In genomic region chr10:86730823-86731499, GRCm38 (mm10) we compare ENCODE assay signal across 8 mouse cellular contexts. TPM values are rescaled to one million over a fixed set of nuclear protein-coding genes. Genes with fewer than 3 reads are reported as not detected.
DNase-seq lines count a peak whose midpoint lies in the region; ATAC-seq and TF ChIP-seq lines count a peak whose summit lies in the region.

No protein-coding gene starts in this region.

- H3K9me3 ChIP-seq in erythroblast, embryonic 14.5 days (ENCODE audit: control insufficient read depth, low read length), result no peaks in the 10 kb centered on the region
- H3K9me3 ChIP-seq in heart, embryonic 12.5 days (replicated peaks), result no peaks in the 10 kb centered on the region
- no peaks in the 10 kb centered on the region for H3K9me3 ChIP-seq in kidney, embryonic 16.5 days (ENCODE audit: low read length)

- no peak overlapping the region for H3K27ac ChIP-seq in heart, embryonic 12.5 days (ENCODE audit: poor library complexity, severe bottlenecking)
- no peak overlapping the region for H3K27ac ChIP-seq in kidney, embryonic 16.5 days (ENCODE audit: low read length)
- H3K27ac ChIP-seq in liver, adult 2 months (replicated peaks; ENCODE audit: insufficient read depth, low read depth, low read length), result no peak overlapping the region

- 12% methylated on average over 22 of the region's 22 CpGs for WGBS in heart, embryonic 12.5 days
- 7% methylated on average over 22 of the region's 22 CpGs for WGBS in kidney, embryonic 16.5 days
- WGBS in liver, adult 2 months, result 7% methylated on average over 22 of the region's 22 CpGs

- H3K4me2 ChIP-seq in heart, embryonic 12.5 days, result peak overlapping the region; percentile 76
- H3K4me2 ChIP-seq in kidney, embryonic 16.5 days (replicated peaks; ENCODE audit: low read depth, low read length), result peak overlapping the region; percentile 86
- peak overlapping the region; percentile 66 for H3K4me2 ChIP-seq in myocyte (ENCODE audit: low read depth)

- DNase-seq in CD4-positive, CD25-positive, alpha-beta regulatory T cell, adult 2 months (ENCODE audit: low read depth, low spot score), result peak; percentile 90
- DNase-seq in brain, embryonic 18.5 days (ENCODE audit: low read depth, low spot score), result peak; percentile 57
- DNase-seq in liver, adult 2 months (ENCODE audit: extremely low read depth, low read depth, low spot score), result peak; percentile 72
- peak; percentile 75 to 92 for DNase-seq in spleen, postnatal 4 days (ENCODE audit: low spot score in 2 of 2)

- no peak for TF ChIP-seq POLR2A in liver, adult 2 months (IDR thresholded peaks at IDR 0.05; ENCODE audit: extremely low read depth, insufficient read depth, low read length)
- TF ChIP-seq POLR2A in myocyte (IDR thresholded peaks at IDR 0.05; ENCODE audit: insufficient read length, low read depth), result no peak

- H3K27me3 ChIP-seq in erythroblast, embryonic 14.5 days (ENCODE audit: control insufficient read depth), result peaks cover 2% of the 10 kb centered on the region; the same call in 1 of the 2 replicates
- H3K27me3 ChIP-seq in heart, embryonic 12.5 days (replicated peaks), result no peaks in the 10 kb centered on the region
- H3K27me3 ChIP-seq in kidney, embryonic 16.5 days (ENCODE audit: insufficient read depth, low read length), result no peaks in the 10 kb centered on the region
- no peaks in the 10 kb centered on the region for H3K27me3 ChIP-seq in liver, adult 2 months (ENCODE audit: control insufficient read depth, insufficient read depth, low read length)
- H3K27me3 ChIP-seq in myocyte (ENCODE audit: control insufficient read depth, insufficient read depth, insufficient read length), result no peaks in the 10 kb centered on the region

- peak; percentile 29; the same call in 1 of the 2 replicates for ATAC-seq in heart, embryonic 12.5 days (ENCODE audit: insufficient number of reproducible peaks, low FRiP score)
- ATAC-seq in kidney, embryonic 16.5 days (ENCODE audit: low FRiP score, low TSS enrichment), result peak; percentile 49; the same call in 1 of the 2 replicates

- TF ChIP-seq CTCF in liver, adult 2 months (IDR thresholded peaks at IDR 0.05; ENCODE audit: low read depth, low read length), result peak; percentile 72; the same call in 1 of the 2 replicates

- H3ac ChIP-seq in myocyte (ENCODE audit: control insufficient read depth, insufficient read length), result no peak overlapping the region

- H3K36me3 ChIP-seq in erythroblast, embryonic 14.5 days (ENCODE audit: control insufficient read depth), result no peaks in the 10 kb centered on the region
- no peaks in the 10 kb centered on the region for H3K36me3 ChIP-seq in heart, embryonic 12.5 days
- no peaks in the 10 kb centered on the region for H3K36me3 ChIP-seq in kidney, embryonic 16.5 days (ENCODE audit: insufficient read depth, low read length)
- H3K36me3 ChIP-seq in liver, adult 2 months (ENCODE audit: control insufficient read depth, insufficient read depth, low read length), result no peaks in the 10 kb centered on the region
- no peaks in the 10 kb centered on the region for H3K36me3 ChIP-seq in myocyte (ENCODE audit: control insufficient read depth, insufficient read depth)

- peaks cover 16% of the 10 kb centered on the region for H3K4me1 ChIP-seq in erythroblast, embryonic 14.5 days (ENCODE audit: control insufficient read depth)
- peaks cover 15% of the 10 kb centered on the region; the same call in 1 of the 2 replicates for H3K4me1 ChIP-seq in heart, embryonic 12.5 days (replicated peaks)
- H3K4me1 ChIP-seq in kidney, embryonic 16.5 days (ENCODE audit: insufficient read depth, low read length), result peaks cover 10% of the 10 kb centered on the region
- no peaks in the 10 kb centered on the region for H3K4me1 ChIP-seq in liver, adult 2 months (ENCODE audit: control insufficient read depth, insufficient read depth, low read length)

- H3K79me2 ChIP-seq in liver, adult 2 months (ENCODE audit: control insufficient read depth, insufficient read depth, low read length), result no peaks in the 10 kb centered on the region
- no peaks in the 10 kb centered on the region for H3K79me2 ChIP-seq in myocyte (ENCODE audit: control insufficient read depth, insufficient read depth)

- peak overlapping the region; percentile 36 for H3K4me3 ChIP-seq in erythroblast, embryonic 14.5 days (replicated peaks)
- peak overlapping the region; percentile 53 for H3K4me3 ChIP-seq in heart, embryonic 12.5 days
- peak overlapping the region; percentile 57 for H3K4me3 ChIP-seq in kidney, embryonic 16.5 days (ENCODE audit: low read length)
- H3K4me3 ChIP-seq in liver, adult 2 months (ENCODE audit: insufficient read depth, low read depth, low read length), result peak overlapping the region; percentile 39
- H3K4me3 ChIP-seq in myocyte, result no peak overlapping the region

- peak overlapping the region; percentile 56 for H3K9ac ChIP-seq in heart, embryonic 12.5 days
- peak overlapping the region; percentile 77 for H3K9ac ChIP-seq in kidney, embryonic 16.5 days (replicated peaks; ENCODE audit: low read length)
- peak overlapping the region; percentile 56 for H3K9ac ChIP-seq in liver, adult 2 months (ENCODE audit: low read depth, low read length)

TF ChIP-seq in myocyte, 11 proteins besides CTCF, POLR2A, EP300 and RAD21:
- TF ChIP-seq MYOG (IDR thresholded peaks at IDR 0.05; ENCODE audit: control insufficient read depth in 1 of 3, insufficient read depth in 1 of 3, insufficient read length in 2 of 3, low read depth in 2 of 3) (no peak), MAX (IDR thresholded peaks at IDR 0.05; ENCODE audit: low read depth) (no peak), POLR2AphosphoS2 (IDR thresholded peaks at IDR 0.05; ENCODE audit: insufficient read length, low read depth) (no peak), TCF3 (IDR thresholded peaks at IDR 0.05; ENCODE audit: insufficient read length, low read depth) (no peak), CEBPB (IDR thresholded peaks at IDR 0.05; ENCODE audit: insufficient read depth, poor library complexity, severe bottlenecking) (no peak), E2F4 (IDR thresholded peaks at IDR 0.05; ENCODE audit: insufficient read depth) (no peak), SRF (IDR thresholded peaks at IDR 0.05; ENCODE audit: control insufficient read depth, insufficient read length, low read depth) (no peak), MYOD1 (IDR thresholded peaks at IDR 0.05; ENCODE audit: control insufficient read depth in 1 of 3, insufficient read length in 2 of 3, low read depth in 2 of 3) (no peak), TCF12 (IDR thresholded peaks at IDR 0.05; ENCODE audit: insufficient read depth, poor library complexity, severe bottlenecking) (no peak), REST (IDR thresholded peaks at IDR 0.05; ENCODE audit: insufficient read depth, insufficient read length) (no peak), USF1 (IDR thresholded peaks at IDR 0.05; ENCODE audit: low read depth) (no peak)
TF ChIP-seq in myocyte: peak in this region for 0.

RNA-seq across cellular contexts. Expression of gene Ttc41, which starts 25.4 kb away (rescaled TPM):
- polyA plus RNA-seq in erythroblast, embryonic 14.5 days (2012), result 0.03 TPM in 1 of 2 replicates, not detected in the other
- 1.7 and 2.3 TPM in 2 replicates for polyA plus RNA-seq in heart, embryonic 12.5 days (2016; fragmentation: Nextera tagmentation; extraction: Ambion mirVana)
- polyA plus RNA-seq in kidney, embryonic 16.5 days (2015; fragmentation: Nextera tagmentation; extraction: Ambion mirVana), result 1.5 and 2.1 TPM in 2 replicates
- 0.87 and 1.0 TPM in 2 replicates for total RNA-seq in liver, adult 2 months (2014; rRNA removed)
- polyA plus RNA-seq in liver, adult 2 months (2012; rRNA removed), result 0.77 and 1.1 TPM in 2 replicates
- polyA plus RNA-seq in myocyte (2012; fragmentation: generic; extraction: Trizol), result 0.40 TPM

RNA-seq across cellular contexts. Expression of gene Hsp90b1, which starts 25.7 kb away (rescaled TPM):
- 0.95 and 1.4 TPM in 2 replicates for polyA plus RNA-seq in erythroblast, embryonic 14.5 days (2012)
- 574 and 590 TPM in 2 replicates for polyA plus RNA-seq in heart, embryonic 12.5 days (2016; fragmentation: Nextera tagmentation; extraction: Ambion mirVana)
- polyA plus RNA-seq in kidney, embryonic 16.5 days (2015; fragmentation: Nextera tagmentation; extraction: Ambion mirVana), result 761 and 786 TPM in 2 replicates
- 777 and 830 TPM in 2 replicates for total RNA-seq in liver, adult 2 months (2014; rRNA removed)
- 78.7 and 83.0 TPM in 2 replicates for polyA plus RNA-seq in liver, adult 2 months (2012; rRNA removed)
- polyA plus RNA-seq in myocyte (2012; fragmentation: generic; extraction: Trizol), result 138 TPM

RNA-seq across cellular contexts. Expression of gene Gm49358, which starts 32.8 kb away (rescaled TPM):
- not detected in 2 replicates for polyA plus RNA-seq in erythroblast, embryonic 14.5 days (2012)
- polyA plus RNA-seq in heart, embryonic 12.5 days (2016; fragmentation: Nextera tagmentation; extraction: Ambion mirVana), result not detected in 2 replicates
- polyA plus RNA-seq in kidney, embryonic 16.5 days (2015; fragmentation: Nextera tagmentation; extraction: Ambion mirVana), result not detected in 2 replicates
- total RNA-seq in liver, adult 2 months (2014; rRNA removed), result 1.9 TPM in 2 replicates
- not detected in 2 replicates for polyA plus RNA-seq in liver, adult 2 months (2012; rRNA removed)
- not detected for polyA plus RNA-seq in myocyte (2012; fragmentation: generic; extraction: Trizol)

RNA-seq across cellular contexts. Expression of gene Nt5dc3, which starts 47.8 kb away (rescaled TPM):
- polyA plus RNA-seq in erythroblast, embryonic 14.5 days (2012), result 0.01 and 0.02 TPM in 2 replicates
- polyA plus RNA-seq in heart, embryonic 12.5 days (2016; fragmentation: Nextera tagmentation; extraction: Ambion mirVana), result 2.0 and 2.7 TPM in 2 replicates
- 1.4 and 1.7 TPM in 2 replicates for polyA plus RNA-seq in kidney, embryonic 16.5 days (2015; fragmentation: Nextera tagmentation; extraction: Ambion mirVana)
- 5.3 and 6.6 TPM in 2 replicates for total RNA-seq in liver, adult 2 months (2014; rRNA removed)
- 8.3 and 10.3 TPM in 2 replicates for polyA plus RNA-seq in liver, adult 2 months (2012; rRNA removed)
- 15.5 TPM for polyA plus RNA-seq in myocyte (2012; fragmentation: generic; extraction: Trizol)

Comparison
In these comparisons a context has a peak if more than half of its experiments do, and no peak if none do; other contexts are left out.
1. RNA of gene Hsp90b1, which starts 25.7 kb away (polyA plus RNA-seq): 761 to 786 TPM in kidney, embryonic 16.5 days, 574 to 590 TPM in heart, embryonic 12.5 days, 138 TPM in myocyte (single experiment) and 78.7 to 83.0 TPM in liver, adult 2 months; 0.95 to 1.4 TPM in erythroblast, embryonic 14.5 days; every median in the first group is over 10 times any median in the second.
2. Peak in every context shown above with its lines, with median percentiles within 50 percentile points of each other: DNase-seq, H3K4me2 ChIP-seq and H3K9ac ChIP-seq.